Mouse (Mus musculus): Measurements from ENCODE around the gene Rbm4b. TPM values are rescaled to one million over a fixed set of nuclear protein-coding genes. Genes with fewer than 3 reads are reported as not detected.
A peak's percentile ranks its signal among the peaks of the same experiment; 100 is the strongest.
"Not testable (repeated sequence)": the region's sequence is repeated elsewhere in the genome, so short reads cannot be mapped to it uniquely, and the experiment has no call there.

The Rbm4b gene
- polyA plus RNA-seq, 1 experiment from 2014 or later = 57.6 TPM

DNA sequence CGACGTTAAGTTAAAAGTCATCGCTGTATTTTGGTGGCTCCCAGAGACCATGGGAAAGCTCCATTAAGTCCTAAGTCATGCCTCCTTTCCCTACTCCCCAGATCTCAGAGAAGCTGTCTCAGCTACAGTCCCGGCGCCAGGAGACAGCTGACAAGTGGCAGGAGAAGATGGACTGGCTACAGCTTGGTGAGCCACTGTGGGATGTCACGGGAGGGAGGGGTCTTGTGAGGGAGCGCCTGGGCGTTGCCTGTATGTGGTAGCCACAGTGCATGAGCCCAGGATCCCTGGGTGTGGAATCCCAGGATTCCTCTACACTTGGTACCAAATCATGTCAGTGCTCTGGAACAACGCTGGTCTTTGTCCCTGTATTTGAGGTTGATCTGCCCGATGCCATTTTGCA lies 7.8 kb upstream of the Rbm4b start:
- no peak overlapping the region for H3K4me2 ChIP-seq (ENCODE audit: low read depth, low read length)
- H3K4me3 ChIP-seq (ENCODE audit: low read length) = no peak overlapping the region
- no peak overlapping the region for H3K9ac ChIP-seq (ENCODE audit: low read length)
- no peak for ATAC-seq (ENCODE audit: low read depth)
- no peaks in the 10 kb centered on the region for H3K4me1 ChIP-seq (replicated peaks; ENCODE audit: control insufficient read depth, insufficient read depth, low read length)
- no peaks in the 10 kb centered on the region for H3K27me3 ChIP-seq (ENCODE audit: control insufficient read depth, insufficient read depth, low read depth, low read length)
- H3K36me3 ChIP-seq (ENCODE audit: control insufficient read depth, insufficient read depth, low read length) = no peaks in the 10 kb centered on the region
- H3K9me3 ChIP-seq (ENCODE audit: control insufficient read depth, low read length) = no peaks in the 10 kb centered on the region
- H3K27ac ChIP-seq (ENCODE audit: low read length) = no peak overlapping the region
- WGBS = 72% methylated on average over 10 of the region's 10 CpGs

DNA sequence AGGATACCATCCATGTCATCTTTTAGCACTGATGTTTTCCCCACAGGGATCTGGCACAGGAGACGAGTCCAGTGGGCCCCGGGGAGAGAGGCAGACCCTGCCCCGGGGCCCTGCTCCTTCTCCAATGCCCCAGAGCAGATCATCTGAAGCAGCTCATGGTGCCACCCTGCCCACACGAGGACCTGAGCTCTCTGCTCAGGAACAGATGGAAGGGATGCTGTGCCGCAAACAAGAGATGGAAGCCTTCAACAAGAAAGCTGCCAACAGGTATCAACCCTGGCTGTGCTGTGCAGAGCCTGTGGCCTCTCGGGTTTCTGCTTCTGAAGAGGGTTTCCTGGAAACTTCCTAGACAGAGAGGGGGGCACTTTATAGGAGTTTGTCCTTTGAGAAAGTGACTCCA lies 6.3 kb upstream of the Rbm4b start:
- Histone ChIP-seq H3K27ac (ENCODE audit: low read length) (no peak overlapping the region), H3K4me2 (ENCODE audit: low read depth, low read length) (no peak overlapping the region), H3K9me3 (ENCODE audit: control insufficient read depth, low read length) (no peaks in the 10 kb centered on the region), H3K36me3 (ENCODE audit: control insufficient read depth, insufficient read depth, low read length) (no peaks in the 10 kb centered on the region), H3K4me1 (replicated peaks; ENCODE audit: control insufficient read depth, insufficient read depth, low read length) (no peaks in the 10 kb centered on the region), H3K9ac (ENCODE audit: low read length) (no peak overlapping the region), H3K4me3 (ENCODE audit: low read length) (no peak overlapping the region), H3K27me3 (ENCODE audit: control insufficient read depth, insufficient read depth, low read depth, low read length) (no peaks in the 10 kb centered on the region)
- WGBS = 79% methylated on average over 6 of the region's 6 CpGs
- ATAC-seq (ENCODE audit: low read depth) = no peak

DNA sequence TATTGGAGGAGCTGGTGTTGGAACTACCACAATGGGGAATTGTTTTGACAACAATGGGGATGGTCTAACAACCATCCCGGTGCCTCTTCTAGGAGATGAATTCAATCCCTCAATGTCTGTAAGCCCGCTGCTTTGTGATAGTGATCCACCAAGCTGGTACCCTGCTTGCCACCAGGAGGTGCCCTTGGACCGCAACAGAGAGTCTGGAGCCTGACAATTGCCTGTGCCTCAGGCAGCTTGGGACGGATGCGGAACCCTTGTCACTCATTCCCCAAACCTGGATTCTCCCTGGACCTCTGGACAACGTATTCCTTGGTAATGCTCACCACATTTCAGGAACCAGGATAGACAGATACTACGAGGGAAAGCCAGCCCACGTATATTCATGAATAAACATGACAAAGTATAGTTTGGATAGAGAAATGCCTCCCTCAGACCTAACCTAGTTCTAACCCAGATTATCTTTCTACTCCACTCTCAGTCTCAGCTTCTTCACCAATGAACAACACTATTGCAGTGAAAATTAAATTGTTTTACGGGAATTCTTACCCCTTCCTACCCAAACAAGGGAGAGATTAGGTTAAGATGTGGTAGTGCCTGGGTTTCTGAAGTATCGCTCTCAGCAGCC lies 618 bp upstream of the Rbm4b start:
- H3K36me3 ChIP-seq (ENCODE audit: control insufficient read depth, insufficient read depth, low read length) = peaks cover 2% of the 10 kb centered on the region; the same call in 1 of the 2 replicates
- H3K4me3 ChIP-seq (ENCODE audit: low read length) = peak overlapping the region; percentile 82
- H3K27ac ChIP-seq (ENCODE audit: low read length) = peak overlapping the region; percentile 85
- peak overlapping the region; percentile 56 for H3K9ac ChIP-seq (ENCODE audit: low read length)
- ATAC-seq (ENCODE audit: low read depth) = peak; percentile 72
- H3K4me1 ChIP-seq (replicated peaks; ENCODE audit: control insufficient read depth, insufficient read depth, low read length) = peaks cover 11% of the 10 kb centered on the region
- WGBS = under 1% methylated on average over 10 of the region's 10 CpGs
- H3K9me3 ChIP-seq (ENCODE audit: control insufficient read depth, low read length) = no peaks in the 10 kb centered on the region
- H3K4me2 ChIP-seq (ENCODE audit: low read depth, low read length) = peak overlapping the region; percentile 89
- no peaks in the 10 kb centered on the region for H3K27me3 ChIP-seq (ENCODE audit: control insufficient read depth, insufficient read depth, low read depth, low read length)

DNA sequence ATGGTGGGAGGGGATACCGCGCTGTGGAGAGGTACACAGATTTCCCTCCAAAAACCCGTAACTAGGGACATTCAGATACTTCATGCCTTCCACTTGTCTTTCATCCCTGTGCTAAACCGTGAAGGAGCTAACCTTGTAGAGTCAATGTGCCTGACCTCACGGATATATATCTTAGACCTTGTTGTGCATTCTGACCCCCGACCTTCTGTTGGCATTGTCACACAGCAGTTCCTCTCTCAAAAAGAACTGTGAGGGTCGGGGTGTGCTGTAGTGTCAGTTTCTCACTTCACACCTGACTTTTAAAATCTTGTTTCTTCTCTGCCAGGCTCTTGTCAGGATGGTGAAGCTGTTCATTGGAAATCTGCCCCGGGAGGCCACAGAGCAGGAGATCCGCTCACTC lies 624 bp downstream of the Rbm4b start:
- peak overlapping the region; percentile 82 for H3K4me3 ChIP-seq (ENCODE audit: low read length)
- no peaks in the 10 kb centered on the region for H3K9me3 ChIP-seq (ENCODE audit: control insufficient read depth, low read length)
- 1% methylated on average over 9 of the region's 9 CpGs for WGBS
- H3K27me3 ChIP-seq (ENCODE audit: control insufficient read depth, insufficient read depth, low read depth, low read length) = no peaks in the 10 kb centered on the region
- peaks cover 2% of the 10 kb centered on the region; the same call in 1 of the 2 replicates for H3K36me3 ChIP-seq (ENCODE audit: control insufficient read depth, insufficient read depth, low read length)
- peak overlapping the region; percentile 96 for H3K27ac ChIP-seq (ENCODE audit: low read length)
- H3K4me2 ChIP-seq (ENCODE audit: low read depth, low read length) = peak overlapping the region; percentile 89
- peaks cover 11% of the 10 kb centered on the region for H3K4me1 ChIP-seq (replicated peaks; ENCODE audit: control insufficient read depth, insufficient read depth, low read length)
- no peak for ATAC-seq (ENCODE audit: low read depth)
- peak overlapping the region; percentile 87 for H3K9ac ChIP-seq (ENCODE audit: low read length)

DNA sequence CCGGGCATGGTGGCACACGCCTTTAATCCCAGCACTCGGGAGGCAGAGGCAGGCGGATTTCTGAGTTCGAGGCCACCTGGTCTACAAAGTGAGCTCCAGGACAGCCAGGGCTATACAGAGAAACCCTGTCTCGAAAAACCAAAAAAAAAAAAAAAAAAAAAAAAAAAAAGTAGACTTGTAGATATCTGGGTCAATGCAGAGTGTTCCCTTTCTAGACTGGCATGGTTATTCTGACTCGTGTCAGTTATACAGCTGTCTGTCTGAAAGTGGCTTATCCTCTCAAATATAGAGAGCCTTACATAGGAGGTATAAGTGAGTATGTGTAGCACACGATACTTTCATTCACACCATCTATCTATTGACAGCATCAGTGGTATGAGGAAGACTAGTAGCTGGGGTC lies 4.2 kb downstream of the Rbm4b start:
- H3K27me3 ChIP-seq (ENCODE audit: control insufficient read depth, insufficient read depth, low read depth, low read length); H3K4me2 ChIP-seq (ENCODE audit: low read depth, low read length); H3K9ac ChIP-seq (ENCODE audit: low read length); H3K4me3 ChIP-seq (ENCODE audit: low read length); ATAC-seq (ENCODE audit: low read depth); H3K9me3 ChIP-seq (ENCODE audit: control insufficient read depth, low read length); H3K27ac ChIP-seq (ENCODE audit: low read length): not testable (repeated sequence)
- H3K36me3 ChIP-seq (ENCODE audit: control insufficient read depth, insufficient read depth, low read length) = peaks cover 11% of the 10 kb centered on the region; the same call in 1 of the 2 replicates
- peaks cover 11% of the 10 kb centered on the region for H3K4me1 ChIP-seq (replicated peaks; ENCODE audit: control insufficient read depth, insufficient read depth, low read length)
- 87% methylated on average over 8 of the region's 8 CpGs for WGBS

DNA sequence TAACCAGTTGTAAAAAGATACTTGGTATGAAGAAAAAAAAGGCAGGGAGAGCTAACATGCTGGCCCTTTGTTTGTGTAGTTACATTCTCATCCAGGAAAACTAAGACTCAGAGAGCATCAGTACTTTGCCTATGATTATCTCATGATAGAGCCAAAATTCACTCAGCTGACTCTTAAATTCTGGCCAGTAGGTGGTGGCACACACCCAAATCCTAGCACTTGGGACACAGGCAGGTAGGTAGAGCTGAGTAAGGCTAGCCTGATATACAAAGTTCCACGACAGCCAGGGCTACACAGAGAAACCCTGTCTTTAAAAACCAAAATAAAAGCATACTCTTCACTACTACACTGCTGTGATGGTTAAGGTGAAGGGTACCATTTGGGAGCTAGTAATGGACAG lies 6.6 kb downstream of the Rbm4b start:
- Histone ChIP-seq H3K4me1 (replicated peaks; ENCODE audit: control insufficient read depth, insufficient read depth, low read length) (peaks cover 6% of the 10 kb centered on the region), H3K27ac (ENCODE audit: low read length) (no peak overlapping the region), H3K9me3 (ENCODE audit: control insufficient read depth, low read length) (no peaks in the 10 kb centered on the region), H3K4me2 (ENCODE audit: low read depth, low read length) (no peak overlapping the region), H3K4me3 (ENCODE audit: low read length) (no peak overlapping the region), H3K9ac (ENCODE audit: low read length) (no peak overlapping the region), H3K27me3 (ENCODE audit: control insufficient read depth, insufficient read depth, low read depth, low read length) (no peaks in the 10 kb centered on the region), H3K36me3 (ENCODE audit: control insufficient read depth, insufficient read depth, low read length) (peaks cover 16% of the 10 kb centered on the region; the same call in 1 of the 2 replicates)
- WGBS = 50% methylated on average over 1 of the region's 1 CpGs
- no peak for ATAC-seq (ENCODE audit: low read depth)

DNA sequence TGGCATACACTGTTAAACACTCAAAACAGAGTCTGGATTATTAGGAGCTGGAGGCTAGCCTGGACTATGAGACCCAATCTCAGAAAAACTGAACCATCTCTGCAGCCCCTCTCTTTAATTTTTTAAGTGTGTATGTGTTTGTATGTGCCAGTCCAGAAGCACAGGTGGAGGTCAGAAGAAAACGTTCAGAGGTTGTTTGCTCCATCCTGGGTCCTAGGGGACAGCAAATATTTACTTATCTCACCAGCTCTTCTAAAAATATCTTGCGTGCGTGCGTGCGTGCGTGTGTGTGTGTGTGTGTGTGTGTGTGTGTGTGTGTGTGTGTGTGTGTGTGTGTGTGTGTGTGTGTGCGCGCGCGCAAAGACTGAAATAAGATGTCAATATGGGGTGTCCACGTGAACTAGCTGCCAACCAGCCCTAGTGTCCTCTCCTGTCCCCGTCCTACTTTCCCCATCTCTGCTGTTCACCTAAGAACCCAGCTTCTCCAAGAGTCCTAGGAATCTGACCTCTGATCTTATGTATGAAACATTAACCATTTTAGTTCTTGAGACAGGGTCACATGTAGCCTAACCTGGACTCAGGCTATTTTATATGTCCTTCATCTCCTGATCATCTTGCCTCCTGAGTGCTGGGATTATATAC lies 11.3 kb downstream of the Rbm4b start:
- no peaks in the 10 kb centered on the region for H3K4me1 ChIP-seq (replicated peaks; ENCODE audit: control insufficient read depth, insufficient read depth, low read length)
- 57% methylated on average over 6 of the region's 12 CpGs for WGBS
- H3K9me3 ChIP-seq (ENCODE audit: control insufficient read depth, low read length) = no peaks in the 10 kb centered on the region
- no peak overlapping the region for H3K4me3 ChIP-seq (ENCODE audit: low read length)
- no peaks in the 10 kb centered on the region for H3K27me3 ChIP-seq (ENCODE audit: control insufficient read depth, insufficient read depth, low read depth, low read length)
- H3K4me2 ChIP-seq (ENCODE audit: low read depth, low read length) = no peak overlapping the region
- H3K36me3 ChIP-seq (ENCODE audit: control insufficient read depth, insufficient read depth, low read length) = peaks cover 21% of the 10 kb centered on the region; the same call in 1 of the 2 replicates
- no peak overlapping the region for H3K27ac ChIP-seq (ENCODE audit: low read length)
- H3K9ac ChIP-seq (ENCODE audit: low read length) = no peak overlapping the region
- no peak for ATAC-seq (ENCODE audit: low read depth)

DNA sequence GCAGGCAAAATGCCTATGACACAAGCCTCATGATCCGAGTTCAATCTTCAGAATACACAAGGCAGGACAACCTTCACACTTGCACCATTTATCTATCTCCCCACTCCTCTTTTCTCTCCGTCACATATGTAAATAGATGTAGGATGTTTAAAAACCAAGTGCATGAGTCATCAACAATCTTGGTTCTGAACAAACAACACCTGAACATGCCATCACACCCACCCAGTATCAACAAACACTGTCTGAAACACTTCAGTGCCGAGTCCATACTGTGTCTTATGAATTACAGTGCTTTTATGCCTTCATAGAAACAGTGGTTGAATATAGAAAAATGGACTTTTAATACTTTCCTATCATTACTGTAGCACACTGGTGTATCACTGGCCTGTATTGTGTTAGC lies 16.5 kb downstream of the Rbm4b start:
- no peak overlapping the region for H3K4me2 ChIP-seq (ENCODE audit: low read depth, low read length)
- WGBS = 43% methylated on average over 3 of the region's 3 CpGs
- no peaks in the 10 kb centered on the region for H3K4me1 ChIP-seq (replicated peaks; ENCODE audit: control insufficient read depth, insufficient read depth, low read length)
- no peaks in the 10 kb centered on the region for H3K9me3 ChIP-seq (ENCODE audit: control insufficient read depth, low read length)
- no peak overlapping the region for H3K4me3 ChIP-seq (ENCODE audit: low read length)
- H3K27ac ChIP-seq (ENCODE audit: low read length) = no peak overlapping the region
- H3K36me3 ChIP-seq (ENCODE audit: control insufficient read depth, insufficient read depth, low read length) = peaks cover 28% of the 10 kb centered on the region
- ATAC-seq (ENCODE audit: low read depth) = no peak
- H3K9ac ChIP-seq (ENCODE audit: low read length) = no peak overlapping the region
- H3K27me3 ChIP-seq (ENCODE audit: control insufficient read depth, insufficient read depth, low read depth, low read length) = no peaks in the 10 kb centered on the region

DNA sequence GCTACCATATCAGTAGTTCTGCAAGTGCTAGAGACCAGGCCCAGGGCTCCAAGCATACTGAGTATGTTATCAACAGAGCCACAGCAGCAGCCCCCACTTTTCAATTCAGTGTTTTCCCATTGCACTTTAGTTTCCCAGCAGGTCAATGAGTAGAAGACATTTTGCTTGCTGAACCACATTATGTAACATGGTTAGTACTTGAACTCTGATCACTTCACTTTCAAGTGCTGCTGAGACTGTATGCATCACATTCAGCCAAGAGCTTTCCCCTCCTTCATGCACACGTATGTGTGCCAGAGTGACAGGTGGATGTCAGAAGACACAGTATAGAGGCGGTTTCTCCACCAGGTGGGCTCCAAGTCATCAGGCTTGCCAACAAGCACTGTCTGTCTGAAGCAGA lies 26.6 kb downstream of the Rbm4b start:
- Histone ChIP-seq H3K36me3 (ENCODE audit: control insufficient read depth, insufficient read depth, low read length) (peaks cover 52% of the 10 kb centered on the region), H3K4me1 (replicated peaks; ENCODE audit: control insufficient read depth, insufficient read depth, low read length) (no peaks in the 10 kb centered on the region), H3K27ac (ENCODE audit: low read length) (no peak overlapping the region), H3K27me3 (ENCODE audit: control insufficient read depth, insufficient read depth, low read depth, low read length) (no peaks in the 10 kb centered on the region), H3K4me3 (ENCODE audit: low read length) (no peak overlapping the region), H3K9me3 (ENCODE audit: control insufficient read depth, low read length) (no peaks in the 10 kb centered on the region), H3K9ac (ENCODE audit: low read length) (no peak overlapping the region), H3K4me2 (ENCODE audit: low read depth, low read length) (no peak overlapping the region)
- ATAC-seq (ENCODE audit: low read depth) = no peak
- WGBS = 85% methylated on average over 2 of the region's 2 CpGs
